Mouse (Mus musculus): Measurements from ENCODE around the gene Ugt2b37. TPM values are rescaled to one million over a fixed set of nuclear protein-coding genes. Genes with fewer than 3 reads are reported as not detected.
"Not testable (repeated sequence)": the region's sequence is repeated elsewhere in the genome, so short reads cannot be mapped to it uniquely, and the experiment has no call there.

Gene Ugt2b37
- not detected for total RNA-seq (2021)
- long read RNA-seq, experiment 1 = 0 reads
- long read RNA-seq, experiment 2 = 0 reads

DNA sequence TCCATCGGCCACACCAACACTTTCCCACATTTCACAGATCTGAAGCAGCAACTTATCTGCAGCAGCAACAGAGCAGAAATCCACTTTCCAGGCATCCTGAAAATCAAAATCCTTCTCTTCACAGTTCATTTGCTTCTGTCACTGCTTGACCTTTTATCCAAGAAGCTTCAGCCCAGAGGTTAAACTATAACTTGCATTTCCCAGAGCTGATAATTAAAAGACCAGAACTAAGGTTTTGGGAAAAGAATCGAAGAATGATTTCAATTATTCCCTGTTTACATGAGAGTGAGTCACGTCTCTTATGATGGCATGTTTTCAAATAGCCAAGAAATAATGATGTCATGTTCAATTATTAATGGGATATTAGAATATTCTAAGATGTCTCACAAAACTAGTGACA lies at the start of gene Ugt2b37:
TSS of gene Ugt2b37 (minus strand) at position 129 of the 400 bp plus-strand sequence.
- not testable (repeated sequence) for DNase-seq

DNA sequence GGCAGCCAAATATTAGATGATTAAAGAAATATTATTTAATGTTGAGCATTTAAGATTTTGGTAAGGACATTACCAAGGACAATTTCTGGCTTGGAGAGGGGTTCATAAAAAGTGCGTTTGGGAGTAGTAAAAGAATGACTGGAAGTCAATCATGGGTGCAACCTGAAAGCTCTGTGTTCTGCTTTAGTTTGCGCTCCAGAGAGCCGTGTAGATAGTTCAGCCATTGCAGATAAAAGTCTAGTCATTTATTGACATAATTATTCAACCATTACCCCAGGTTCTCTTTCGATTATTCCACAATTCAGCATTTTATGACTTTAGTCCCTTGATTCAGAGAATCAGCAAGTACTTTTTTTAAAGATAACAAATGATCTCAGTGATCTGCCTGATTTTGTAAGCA lies 31.6 kb upstream of the Ugt2b37 start:
- DNase-seq = not testable (repeated sequence)

DNA sequence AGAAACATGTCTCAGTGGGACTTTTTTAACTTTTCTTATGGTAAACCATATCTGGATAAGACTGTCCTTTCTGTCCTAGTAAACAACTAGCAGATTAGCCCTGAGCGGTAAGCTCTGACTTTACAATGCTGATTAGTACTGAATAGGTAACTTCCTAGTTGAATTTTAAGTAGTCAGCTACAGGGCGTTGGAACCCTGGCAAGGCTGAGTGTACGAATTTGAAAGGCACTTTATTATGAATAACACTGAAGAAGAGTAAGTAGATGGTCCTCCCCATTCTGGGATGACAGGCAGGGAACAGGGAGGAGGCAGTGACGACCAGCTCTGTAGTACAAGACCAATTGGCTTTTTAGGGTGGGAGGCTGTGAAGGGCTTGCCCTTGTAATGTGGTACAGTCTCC lies 21.4 kb upstream of the Ugt2b37 start:
- DNase-seq = not testable (repeated sequence)

- DNase-seq = no peak
Measured at GRCm38 (mm10) chr5:87275581-87275980, 21.0 kb upstream of the Ugt2b37 start.

GRCm38 (mm10) chr5:87255831-87256230 lies 1.2 kb upstream of the Ugt2b37 start:
- DNase-seq = no peak

- not testable (repeated sequence) for DNase-seq
Measured at GRCm38 (mm10) chr5:87242140-87242539, 12.5 kb downstream of the Ugt2b37 start.

DNA sequence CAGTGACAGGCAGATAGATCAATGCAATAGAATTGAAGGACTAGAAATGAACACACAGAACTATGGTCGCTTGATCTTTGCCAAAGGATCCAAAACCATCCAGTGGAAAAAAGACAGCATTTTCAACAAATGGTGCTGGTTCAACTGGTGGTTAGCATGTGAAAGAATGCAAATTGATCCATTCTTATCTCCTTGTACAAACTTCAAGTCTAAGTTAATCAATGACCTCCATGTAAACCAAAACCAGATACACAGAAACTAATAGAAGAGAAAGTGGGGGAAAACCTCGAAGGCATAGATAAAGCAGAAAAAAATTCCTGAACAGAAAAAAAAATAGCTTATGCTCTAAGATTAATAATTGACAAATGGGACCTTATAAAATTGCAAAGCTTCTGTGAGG lies 58.2 kb downstream of the Ugt2b37 start:
- DNase-seq = not testable (repeated sequence)

Other genes starting within 250 kb of the Ugt2b37 start
- gene Ugt2b36, start 162.2 kb downstream of the Ugt2b37 start, total RNA-seq (2021) = not detected
- not detected for gene Ugt2b5, start 114.5 kb downstream of the Ugt2b37 start, total RNA-seq (2021)
- gene Ugt2a3, start 82.4 kb upstream of the Ugt2b37 start, total RNA-seq (2021) = not detected
- not detected for gene Ugt2b38, start 169.4 kb upstream of the Ugt2b37 start, total RNA-seq (2021)
- not detected for gene Ugt2a2, start 227.5 kb upstream of the Ugt2b37 start, total RNA-seq (2021)
- not detected for gene Gm43638, start 232.0 kb upstream of the Ugt2b37 start, total RNA-seq (2021)
- gene Ugt2a1, start 236.1 kb upstream of the Ugt2b37 start, total RNA-seq (2021) = not detected